Mouse (Mus musculus): ENCODE data around the gene Calcoco2. TPM values are rescaled to one million over a fixed set of nuclear protein-coding genes. Genes with fewer than 3 reads are reported as not detected.

The Calcoco2 gene
- polyA plus RNA-seq, 1 experiment from 2014 or later = not detected

DNA sequence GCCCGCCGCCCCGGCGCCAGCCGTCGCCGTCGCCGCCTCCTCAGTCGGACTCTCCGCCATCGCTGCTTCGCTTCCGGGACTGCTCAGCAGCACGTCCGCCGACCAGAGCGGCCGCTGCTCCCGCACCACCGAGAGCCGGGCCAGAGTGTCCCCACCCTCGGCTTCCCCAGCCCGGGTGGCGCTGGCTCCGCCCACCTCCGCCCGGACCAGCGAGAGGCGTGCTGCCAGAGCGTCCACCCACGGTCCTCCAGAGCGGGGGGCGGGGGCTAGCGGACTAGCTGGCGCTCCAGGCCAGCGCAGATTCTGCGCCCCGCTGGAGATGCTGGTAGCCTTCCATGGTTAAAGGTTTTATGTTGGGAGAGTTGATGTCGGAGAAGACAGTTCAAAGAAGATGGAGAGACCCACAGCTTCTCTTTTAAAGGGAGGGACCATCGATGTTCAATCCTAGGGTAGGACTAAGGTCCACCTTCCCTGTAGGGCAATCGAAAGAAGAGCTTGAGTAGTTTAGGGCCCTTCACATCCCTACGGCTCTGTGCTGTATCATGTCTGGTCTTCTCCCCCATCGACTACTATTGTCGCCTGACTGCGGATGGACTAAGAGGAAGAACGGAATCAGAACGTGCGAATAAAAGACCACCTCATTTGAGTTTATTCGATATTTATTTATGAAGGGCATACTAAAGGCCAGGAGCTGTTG is 46.4 kb downstream of the Calcoco2 start, which contains the start of gene Ube2z:
TSS of gene Ube2z (minus strand) at position 174 of the 697 bp plus-strand sequence.
- peak within 1 kb of the TSS; percentile 74 for H3K4me2 ChIP-seq (ENCODE audit: low read depth, severe bottlenecking)
- WGBS = 4% methylated on average over 40 of the region's 50 CpGs
- ATAC-seq (ENCODE audit: insufficient number of reproducible peaks, low FRiP score, low TSS enrichment, low read depth) = peak; percentile 96

DNA sequence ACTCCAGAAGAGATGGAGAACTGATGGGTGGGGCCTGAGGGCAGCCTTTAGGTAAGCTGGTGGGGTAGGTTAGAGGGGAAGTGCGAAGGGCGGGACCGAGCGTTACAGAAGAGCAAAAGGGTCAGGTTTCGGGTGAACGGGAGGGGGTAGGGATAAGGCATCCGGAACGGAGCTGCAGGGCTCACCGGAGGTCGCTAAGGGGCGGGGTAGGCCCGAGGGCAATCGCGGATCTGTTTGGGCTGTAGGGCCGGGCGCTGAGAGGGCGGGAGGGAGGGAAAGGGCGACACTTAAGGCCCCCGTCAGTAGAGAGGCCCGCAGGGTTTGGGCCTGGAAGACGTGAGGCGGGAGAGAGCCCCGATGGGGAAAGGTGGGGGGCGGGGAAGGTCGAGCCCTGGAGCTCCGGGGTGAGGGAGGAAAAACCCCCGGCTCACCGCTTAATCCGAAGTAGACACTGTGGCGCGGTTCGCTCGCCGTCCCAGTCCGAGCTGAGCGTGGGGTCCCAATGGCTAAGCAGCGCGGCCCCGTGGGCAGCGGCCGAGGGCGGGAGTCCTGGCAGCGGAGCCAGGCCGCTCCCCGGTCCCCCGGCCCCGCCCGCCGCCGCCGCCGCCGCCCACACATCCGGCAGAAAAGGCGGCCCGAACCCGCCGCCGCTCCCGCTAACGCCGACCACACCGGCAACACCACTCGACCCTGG is 47.1 kb downstream of the Calcoco2 start:
- Histone ChIP-seq H3K4me1 (ENCODE audit: control insufficient read depth, insufficient read depth, low read length) (peaks cover 8% of the 10 kb centered on the region), H3K9me3 (ENCODE audit: control insufficient read depth, low read length) (no peaks in the 10 kb centered on the region), H3K4me2 (ENCODE audit: low read depth, severe bottlenecking) (peak overlapping the region; percentile 74), H3K36me3 (ENCODE audit: control insufficient read depth, insufficient read depth, low read length) (peaks cover 2% of the 10 kb centered on the region; the same call in 1 of the 2 replicates), H3K27ac (replicated peaks; ENCODE audit: low read depth, low read length) (peak overlapping the region; percentile 85), H3K4me3 (ENCODE audit: low read depth, low read length) (peak overlapping the region; percentile 94), H3K27me3 (ENCODE audit: control insufficient read depth, insufficient read depth, low read length) (no peaks in the 10 kb centered on the region), H3K9ac (ENCODE audit: low read length) (peak overlapping the region; percentile 94)
- WGBS = under 1% methylated on average over 45 of the region's 64 CpGs
- peak; percentile 74 for DNase-seq (ENCODE audit: low spot score)
- ATAC-seq (ENCODE audit: insufficient number of reproducible peaks, low FRiP score, low TSS enrichment, low read depth) = peak; percentile 52; the same call in 1 of the 2 replicates

More for the DNA sequence above, 46.4 kb downstream of the Calcoco2 start, which contains the start of gene Ube2z:
- Histone ChIP-seq H3K36me3 (ENCODE audit: control insufficient read depth, insufficient read depth, low read length) (peaks cover 1% of the 10 kb centered on the region; the same call in 1 of the 2 replicates), H3K4me1 (ENCODE audit: control insufficient read depth, insufficient read depth, low read length) (peaks cover 8% of the 10 kb centered on the region), H3K9ac (ENCODE audit: low read length) (peak within 1 kb of the TSS; percentile 94), H3K9me3 (ENCODE audit: control insufficient read depth, low read length) (no peaks in the 10 kb centered on the region), H3K4me3 (ENCODE audit: low read depth, low read length) (peak within 1 kb of the TSS; percentile 94), H3K27ac (replicated peaks; ENCODE audit: low read depth, low read length) (peak within 1 kb of the TSS; percentile 85), H3K27me3 (ENCODE audit: control insufficient read depth, insufficient read depth, low read length) (no peaks in the 10 kb centered on the region)
- DNase-seq (ENCODE audit: low spot score) = peak; percentile 98

GRCm38 (mm10) chr11:96058309-96058708 is 53.5 kb downstream of the Calcoco2 start:
- no peak overlapping the region for H3K27ac ChIP-seq (replicated peaks; ENCODE audit: low read depth, low read length)
- no peak for ATAC-seq (ENCODE audit: insufficient number of reproducible peaks, low FRiP score, low TSS enrichment, low read depth)
- H3K4me1 ChIP-seq (ENCODE audit: control insufficient read depth, insufficient read depth, low read length) = no peaks in the 10 kb centered on the region
- 92% methylated on average over 4 of the region's 4 CpGs for WGBS
- H3K27me3 ChIP-seq (ENCODE audit: control insufficient read depth, insufficient read depth, low read length) = no peaks in the 10 kb centered on the region
- no peak overlapping the region for H3K4me3 ChIP-seq (ENCODE audit: low read depth, low read length)
- H3K9ac ChIP-seq (ENCODE audit: low read length) = no peak overlapping the region
- DNase-seq (ENCODE audit: low spot score) = no peak
- peaks cover 13% of the 10 kb centered on the region; the same call in 1 of the 2 replicates for H3K36me3 ChIP-seq (ENCODE audit: control insufficient read depth, insufficient read depth, low read length)
- no peak overlapping the region for H3K4me2 ChIP-seq (ENCODE audit: low read depth, severe bottlenecking)
- no peaks in the 10 kb centered on the region for H3K9me3 ChIP-seq (ENCODE audit: control insufficient read depth, low read length)

DNA sequence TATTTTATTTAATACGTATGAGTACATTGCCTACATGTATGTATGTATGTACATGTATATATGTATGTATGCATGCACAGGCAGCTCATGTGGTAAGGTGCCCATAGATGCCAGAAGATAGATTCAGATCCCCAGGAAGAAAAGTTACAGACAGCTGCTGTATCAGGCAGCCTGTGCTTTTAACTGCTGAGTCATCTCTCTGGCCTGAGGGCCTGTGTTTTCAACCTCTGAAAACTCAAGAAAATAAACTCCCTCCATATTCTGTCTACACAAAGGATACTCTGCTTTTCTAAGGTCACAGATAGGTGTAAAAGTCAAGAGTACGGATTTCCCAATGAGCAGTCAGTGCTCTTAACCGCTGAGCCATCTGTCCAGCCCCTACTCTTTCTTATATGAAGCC is 60.9 kb downstream of the Calcoco2 start:
- no peak for ATAC-seq (ENCODE audit: insufficient number of reproducible peaks, low FRiP score, low TSS enrichment, low read depth)
- WGBS = 98% methylated on average over 3 of the region's 3 CpGs
- H3K4me3 ChIP-seq (ENCODE audit: low read depth, low read length) = no peak overlapping the region
- no peaks in the 10 kb centered on the region for H3K4me1 ChIP-seq (ENCODE audit: control insufficient read depth, insufficient read depth, low read length)
- H3K9me3 ChIP-seq (ENCODE audit: control insufficient read depth, low read length) = no peaks in the 10 kb centered on the region
- no peak overlapping the region for H3K27ac ChIP-seq (replicated peaks; ENCODE audit: low read depth, low read length)
- no peaks in the 10 kb centered on the region for H3K27me3 ChIP-seq (ENCODE audit: control insufficient read depth, insufficient read depth, low read length)
- no peak overlapping the region for H3K4me2 ChIP-seq (ENCODE audit: low read depth, severe bottlenecking)
- H3K9ac ChIP-seq (ENCODE audit: low read length) = no peak overlapping the region
- no peak for DNase-seq (ENCODE audit: low spot score)
- H3K36me3 ChIP-seq (ENCODE audit: control insufficient read depth, insufficient read depth, low read length) = peaks cover 38% of the 10 kb centered on the region

- Histone ChIP-seq H3K4me1 (ENCODE audit: control insufficient read depth, insufficient read depth, low read length) (no peaks in the 10 kb centered on the region), H3K27me3 (ENCODE audit: control insufficient read depth, insufficient read depth, low read length) (no peaks in the 10 kb centered on the region), H3K9ac (ENCODE audit: low read length) (no peak overlapping the region), H3K4me2 (ENCODE audit: low read depth, severe bottlenecking) (no peak overlapping the region), H3K9me3 (ENCODE audit: control insufficient read depth, low read length) (no peaks in the 10 kb centered on the region), H3K27ac (replicated peaks; ENCODE audit: low read depth, low read length) (no peak overlapping the region), H3K4me3 (ENCODE audit: low read depth, low read length) (no peak overlapping the region), H3K36me3 (ENCODE audit: control insufficient read depth, insufficient read depth, low read length) (peaks cover 35% of the 10 kb centered on the region)
- DNase-seq (ENCODE audit: low spot score) (no peak), ATAC-seq (ENCODE audit: insufficient number of reproducible peaks, low FRiP score, low TSS enrichment, low read depth) (no peak)
- WGBS = 79% methylated on average over 4 of the region's 4 CpGs
Observed at GRCm38 (mm10) chr11:96049939-96050338, 61.8 kb downstream of the Calcoco2 start.

Other genes starting within 250 kb of the Calcoco2 start
- gene B4galnt2, start 197.1 kb downstream of the Calcoco2 start, polyA plus RNA-seq (2014; fragmentation: Nextera tagmentation; extraction: Ambion mirVana) = not detected in 2 replicates
- gene Igf2bp1, start 106.0 kb downstream of the Calcoco2 start, polyA plus RNA-seq (2014; fragmentation: Nextera tagmentation; extraction: Ambion mirVana) = 106 and 116 TPM in 2 replicates
- gene Gip, start 87.4 kb downstream of the Calcoco2 start, polyA plus RNA-seq (2014; fragmentation: Nextera tagmentation; extraction: Ambion mirVana) = not detected in 2 replicates
- 38.3 and 39.1 TPM in 2 replicates for gene Snf8, start 77.1 kb downstream of the Calcoco2 start, polyA plus RNA-seq (2014; fragmentation: Nextera tagmentation; extraction: Ambion mirVana)
- gene Ube2z, start 46.6 kb downstream of the Calcoco2 start, polyA plus RNA-seq (2014; fragmentation: Nextera tagmentation; extraction: Ambion mirVana) = 31.1 and 35.4 TPM in 2 replicates
- gene Atp5g1, start 36.3 kb downstream of the Calcoco2 start, polyA plus RNA-seq (2014; fragmentation: Nextera tagmentation; extraction: Ambion mirVana) = 530 and 535 TPM in 2 replicates
- gene Ttll6, start 21.8 kb upstream of the Calcoco2 start, polyA plus RNA-seq (2014; fragmentation: Nextera tagmentation; extraction: Ambion mirVana) = 0.04 TPM in 1 of 2 replicates, not detected in the other
- 0.09 TPM in 1 of 2 replicates, not detected in the other for gene Hoxb13, start 82.4 kb upstream of the Calcoco2 start, polyA plus RNA-seq (2014; fragmentation: Nextera tagmentation; extraction: Ambion mirVana)
- 1.7 and 1.8 TPM in 2 replicates for gene Hoxb9, start 159.5 kb upstream of the Calcoco2 start, polyA plus RNA-seq (2014; fragmentation: Nextera tagmentation; extraction: Ambion mirVana)
- 0.38 and 0.89 TPM in 2 replicates for gene Hoxb8, start 169.9 kb upstream of the Calcoco2 start, polyA plus RNA-seq (2014; fragmentation: Nextera tagmentation; extraction: Ambion mirVana)
- 3.7 and 4.3 TPM in 2 replicates for gene Hoxb7, start 174.7 kb upstream of the Calcoco2 start, polyA plus RNA-seq (2014; fragmentation: Nextera tagmentation; extraction: Ambion mirVana)
- 1.9 and 2.8 TPM in 2 replicates for gene Hoxb6, start 180.5 kb upstream of the Calcoco2 start, polyA plus RNA-seq (2014; fragmentation: Nextera tagmentation; extraction: Ambion mirVana)
- gene Hoxb5, start 191.4 kb upstream of the Calcoco2 start, polyA plus RNA-seq (2014; fragmentation: Nextera tagmentation; extraction: Ambion mirVana) = 2.1 and 2.6 TPM in 2 replicates
- gene Hoxb4, start 206.3 kb upstream of the Calcoco2 start, polyA plus RNA-seq (2014; fragmentation: Nextera tagmentation; extraction: Ambion mirVana) = 0.33 and 0.45 TPM in 2 replicates
- gene Hoxb3, start 211.4 kb upstream of the Calcoco2 start, polyA plus RNA-seq (2014; fragmentation: Nextera tagmentation; extraction: Ambion mirVana) = 0.68 and 0.78 TPM in 2 replicates
- 7.5 and 10.7 TPM in 2 replicates for gene Hoxb2, start 238.6 kb upstream of the Calcoco2 start, polyA plus RNA-seq (2014; fragmentation: Nextera tagmentation; extraction: Ambion mirVana)